10 mouse cellular contexts compared by ENCODE assay signal in the genomic region with DNA sequence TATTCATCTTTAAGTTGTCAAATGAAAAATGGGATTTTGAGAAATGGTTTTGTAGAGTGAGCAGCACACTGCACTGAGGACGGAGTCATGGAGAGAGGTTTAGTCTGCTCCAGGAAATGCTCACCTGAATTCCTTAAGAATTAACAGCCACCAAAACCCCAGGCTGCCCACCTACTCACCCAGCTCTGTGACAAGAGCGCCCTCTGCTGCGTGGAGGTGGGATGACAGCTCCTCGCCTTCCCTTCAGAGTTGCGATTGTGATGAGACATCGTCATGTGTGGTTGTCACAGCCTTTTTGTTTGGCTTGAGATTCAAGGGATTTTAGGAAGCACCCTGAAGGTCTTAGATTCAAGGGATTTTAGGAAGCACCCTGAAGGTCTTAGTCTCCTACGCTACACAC. TPM values are rescaled to one million over a fixed set of nuclear protein-coding genes. Genes with fewer than 3 reads are reported as not detected.
DNase-seq lines count a peak whose midpoint lies in the region; ATAC-seq and TF ChIP-seq lines count a peak whose summit lies in the region.
"Had no signal": no experiment of that assay in that cellular context is flagged by ENCODE, and none has a peak within 500 bp of the region (broad histone marks: within the 10 kb centered on the region; RNA-seq: fewer than 3 reads in every experiment).

No protein-coding gene starts in this region.

- no peaks in the 10 kb centered on the region for H3K9me3 ChIP-seq in intestine, postnatal 0 days (ENCODE audit: control insufficient read depth)
- H3K9me3 ChIP-seq in intestine, embryonic 16.5 days (ENCODE audit: control insufficient read depth, low read length), result no peaks in the 10 kb centered on the region
- no peaks in the 10 kb centered on the region for H3K9me3 ChIP-seq in G1E (replicated peaks)
- H3K9me3 ChIP-seq in limb, embryonic 10.5 days (replicated peaks), result no peaks in the 10 kb centered on the region
- H3K9me3 ChIP-seq: embryonic facial prominence, embryonic 13.5 days had no signal

- H3K27ac ChIP-seq in intestine, postnatal 0 days (ENCODE audit: low read depth, low read length), result no peak overlapping the region
- no peak overlapping the region for H3K27ac ChIP-seq in intestine, embryonic 16.5 days (ENCODE audit: low read length)
- no peak overlapping the region for H3K27ac ChIP-seq in limb, embryonic 10.5 days
- H3K27ac ChIP-seq in olfactory bulb, adult 2 months (ENCODE audit: insufficient read depth, low read depth, low read length), result no peak overlapping the region
- H3K27ac ChIP-seq: embryonic facial prominence, embryonic 13.5 days had no signal

- 22% methylated on average over 7 of the region's 7 CpGs for WGBS in intestine, postnatal 0 days
- 30% methylated on average over 7 of the region's 7 CpGs for WGBS in intestine, embryonic 16.5 days
- WGBS in limb, embryonic 10.5 days, result 31% methylated on average over 7 of the region's 7 CpGs
- 33% methylated on average over 7 of the region's 7 CpGs for WGBS in olfactory bulb, adult 2 months

- no peak overlapping the region for H3K9ac ChIP-seq in intestine, postnatal 0 days (ENCODE audit: low read depth, low read length)
- H3K9ac ChIP-seq in intestine, embryonic 16.5 days (ENCODE audit: low read depth, low read length), result no peak overlapping the region

- TF ChIP-seq POLR2A in olfactory bulb, adult 2 months (IDR thresholded peaks at IDR 0.05; ENCODE audit: insufficient read depth, low read depth, low read length), result no peak

- TF ChIP-seq CTCF in intestine, postnatal 0 days (IDR thresholded peaks at IDR 0.05; ENCODE audit: low read depth), result peak; percentile 97
- TF ChIP-seq CTCF in G1E (IDR thresholded peaks at IDR 0.05; ENCODE audit: low read depth, low read length), result peak; percentile 99
- TF ChIP-seq CTCF in olfactory bulb, adult 2 months (IDR thresholded peaks at IDR 0.05; ENCODE audit: insufficient read depth, low read depth, low read length), result peak; percentile 96

- ATAC-seq in intestine, postnatal 0 days, result no peak
- ATAC-seq in intestine, embryonic 16.5 days, result no peak
- no peak for ATAC-seq in G1E (ENCODE audit: extremely low read depth, insufficient number of reproducible peaks, low FRiP score, poor library complexity, severe bottlenecking)
- ATAC-seq in granulocyte monocyte progenitor cell, adult 5-6 weeks (replicated peaks; ENCODE audit: poor library complexity, severe bottlenecking), result peak; percentile 53

- peaks cover 80% of the 10 kb centered on the region for H3K27me3 ChIP-seq in intestine, postnatal 0 days (replicated peaks; ENCODE audit: control insufficient read depth, insufficient read depth, low read length)
- H3K27me3 ChIP-seq in intestine, embryonic 16.5 days (replicated peaks; ENCODE audit: control insufficient read depth, insufficient read depth, low read length), result peaks cover 59% of the 10 kb centered on the region
- H3K27me3 ChIP-seq in G1E (ENCODE audit: insufficient read depth, low read length), result no peaks in the 10 kb centered on the region
- peaks cover 47% of the 10 kb centered on the region for H3K27me3 ChIP-seq in limb, embryonic 10.5 days (ENCODE audit: low read depth, poor library complexity, severe bottlenecking)

- peaks cover 8% of the 10 kb centered on the region; the same call in 1 of the 2 replicates for H3K36me3 ChIP-seq in intestine, postnatal 0 days (ENCODE audit: control insufficient read depth, insufficient read depth)
- H3K36me3 ChIP-seq in intestine, embryonic 16.5 days (ENCODE audit: control insufficient read depth, insufficient read depth, low read length), result no peaks in the 10 kb centered on the region
- H3K36me3 ChIP-seq in G1E (replicated peaks), result peaks cover 70% of the 10 kb centered on the region
- peaks cover 21% of the 10 kb centered on the region for H3K36me3 ChIP-seq in limb, embryonic 10.5 days

- peak; percentile 57 for DNase-seq in G1E (ENCODE audit: low spot score)
- DNase-seq in cerebellum, adult 8-10 months, result peak; percentile 82
- peak; percentile 91 for DNase-seq in limb, embryonic 10.5 days (ENCODE audit: low spot score)
- DNase-seq in thymus, postnatal 36 days, result peak; percentile 53 to 63

- no peak overlapping the region for H3K4me3 ChIP-seq in intestine, postnatal 0 days (ENCODE audit: low read depth, low read length)
- H3K4me3 ChIP-seq in intestine, embryonic 16.5 days (ENCODE audit: low read length), result no peak overlapping the region
- no peak overlapping the region for H3K4me3 ChIP-seq in G1E (ENCODE audit: low read depth, low read length)
- no peak overlapping the region for H3K4me3 ChIP-seq in limb, embryonic 10.5 days
- H3K4me3 ChIP-seq in olfactory bulb, adult 2 months (ENCODE audit: insufficient read depth, low read depth, low read length), result no peak overlapping the region
- H3K4me3 ChIP-seq: embryonic facial prominence, embryonic 13.5 days had no signal

- no peak overlapping the region for H3K4me2 ChIP-seq in intestine, postnatal 0 days (replicated peaks; ENCODE audit: low read depth)
- H3K4me2 ChIP-seq in intestine, embryonic 16.5 days (ENCODE audit: low read depth, low read length), result no peak overlapping the region
- H3K4me2 ChIP-seq: embryonic facial prominence, embryonic 13.5 days had no signal

- H3K4me1 ChIP-seq in intestine, postnatal 0 days (replicated peaks; ENCODE audit: control insufficient read depth, insufficient read depth, low read length), result 0 out of 2 replicates have a peak, but pooled peaks cover 3% of the 10 kb centered on the region
- peaks cover 3% of the 10 kb centered on the region for H3K4me1 ChIP-seq in intestine, embryonic 16.5 days (ENCODE audit: control insufficient read depth, insufficient read depth, low read length)
- H3K4me1 ChIP-seq in G1E (ENCODE audit: insufficient read depth, low read depth, low read length), result peaks cover 66% of the 10 kb centered on the region
- peaks cover 33% of the 10 kb centered on the region for H3K4me1 ChIP-seq in limb, embryonic 10.5 days
- H3K4me1 ChIP-seq in olfactory bulb, adult 2 months (ENCODE audit: control insufficient read depth, insufficient read depth, low read length), result peaks cover 28% of the 10 kb centered on the region

RNA-seq across cellular contexts. Expression of gene Aldh4a1, which starts 13.7 kb away (rescaled TPM):
- polyA plus RNA-seq in intestine, postnatal 0 days (2015; fragmentation: Nextera tagmentation; extraction: Ambion mirVana), result 3.5 and 3.9 TPM in 2 replicates
- polyA plus RNA-seq in intestine, embryonic 16.5 days (2015; fragmentation: Nextera tagmentation; extraction: Ambion mirVana), result 13.7 and 17.2 TPM in 2 replicates
- total RNA-seq in G1E (2014; fragmentation: Nextera tagmentation) (17.7 and 22.3 TPM in 2 replicates), G1E (2017) (13.3 and 16.0 TPM in 2 replicates)
- polyA plus RNA-seq in G1E (2012), result 44.1 and 54.5 TPM in 2 replicates
- 29.7 and 30.9 TPM in 2 replicates for total RNA-seq in granulocyte monocyte progenitor cell, adult 5-6 weeks (2014; fragmentation: Nextera tagmentation)
- 18.9 and 20.1 TPM in 2 replicates for total RNA-seq in granulocyte monocyte progenitor cell, adult 5-6 weeks (2017)
- 25.5 and 26.0 TPM in 2 replicates for polyA plus RNA-seq in limb, embryonic 10.5 days (2016; fragmentation: Nextera tagmentation; extraction: Ambion mirVana)
- not detected in 2 replicates for polyA plus RNA-seq in olfactory bulb, adult 2 months (2012; ENCODE audit: insufficient read depth, insufficient read length, low replicate concordance, missing spikeins)

RNA-seq across cellular contexts. Expression of gene Tas1r2, which starts 17.0 kb away (rescaled TPM):
- polyA plus RNA-seq in intestine, postnatal 0 days (2015; fragmentation: Nextera tagmentation; extraction: Ambion mirVana), result not detected in 2 replicates
- not detected in 2 replicates for polyA plus RNA-seq in intestine, embryonic 16.5 days (2015; fragmentation: Nextera tagmentation; extraction: Ambion mirVana)
- not detected in 2 replicates for total RNA-seq in G1E (2014; fragmentation: Nextera tagmentation)
- 0.12 TPM in 1 of 2 replicates, not detected in the other for total RNA-seq in G1E (2017)
- not detected in 2 replicates for polyA plus RNA-seq in G1E (2012)
- not detected in 2 replicates for total RNA-seq in granulocyte monocyte progenitor cell, adult 5-6 weeks (2014; fragmentation: Nextera tagmentation)
- not detected in 2 replicates for total RNA-seq in granulocyte monocyte progenitor cell, adult 5-6 weeks (2017)
- polyA plus RNA-seq in limb, embryonic 10.5 days (2016; fragmentation: Nextera tagmentation; extraction: Ambion mirVana), result not detected in 2 replicates
- polyA plus RNA-seq in olfactory bulb, adult 2 months (2012; ENCODE audit: insufficient read depth, insufficient read length, low replicate concordance, missing spikeins), result not detected in 2 replicates
- polyA plus RNA-seq: embryonic facial prominence, embryonic 13.5 days; liver, embryonic 16.5 days had no signal

RNA-seq across cellular contexts. Expression of gene Gm21969, which starts 33.4 kb away (rescaled TPM):
- polyA plus RNA-seq in intestine, postnatal 0 days (2015; fragmentation: Nextera tagmentation; extraction: Ambion mirVana), result not detected in 2 replicates
- polyA plus RNA-seq in intestine, embryonic 16.5 days (2015; fragmentation: Nextera tagmentation; extraction: Ambion mirVana), result not detected in 2 replicates
- not detected in 2 replicates for total RNA-seq in G1E (2014; fragmentation: Nextera tagmentation)
- total RNA-seq in G1E (2017), result not detected in 2 replicates
- 0.02 and 0.04 TPM in 2 replicates for polyA plus RNA-seq in G1E (2012)
- not detected in 2 replicates for total RNA-seq in granulocyte monocyte progenitor cell, adult 5-6 weeks (2014; fragmentation: Nextera tagmentation)
- not detected in 2 replicates for total RNA-seq in granulocyte monocyte progenitor cell, adult 5-6 weeks (2017)
- polyA plus RNA-seq in limb, embryonic 10.5 days (2016; fragmentation: Nextera tagmentation; extraction: Ambion mirVana), result not detected in 2 replicates
- not detected in 2 replicates for polyA plus RNA-seq in olfactory bulb, adult 2 months (2012; ENCODE audit: insufficient read depth, insufficient read length, low replicate concordance, missing spikeins)
- polyA plus RNA-seq: embryonic facial prominence, embryonic 13.5 days had no signal
